Mouse (Mus musculus): Measurements from ENCODE around the gene Ak5. TPM values are rescaled to one million over a fixed set of nuclear protein-coding genes. Genes with fewer than 3 reads are reported as not detected.
A peak's percentile ranks its signal among the peaks of the same experiment; 100 is the strongest.
"Not testable (repeated sequence)": the region's sequence is repeated elsewhere in the genome, so short reads cannot be mapped to it uniquely, and the experiment has no call there.

Ak5 gene
- polyA plus RNA-seq (2015; fragmentation: Nextera tagmentation; extraction: Ambion mirVana), result 22.7 and 24.4 TPM in 2 replicates

GRCm38 (mm10) chr3:152668239-152668638 is at the start of gene Ak5:
Gene Ak5, minus strand, starts transcription at chr3:152668360.
- ATAC-seq (ENCODE audit: low FRiP score), result peak; percentile 64
- no peaks in the 10 kb centered on the region for H3K36me3 ChIP-seq
- H3K9ac ChIP-seq (replicated peaks), result peak within 1 kb of the TSS; percentile 62
- H3K4me3 ChIP-seq (replicated peaks), result peak within 1 kb of the TSS; percentile 63
- H3K4me1 ChIP-seq, result peaks cover 15% of the 10 kb centered on the region
- no peaks in the 10 kb centered on the region for H3K9me3 ChIP-seq (replicated peaks)
- peaks cover 15% of the 10 kb centered on the region; the same call in 1 of the 2 replicates for H3K27me3 ChIP-seq (replicated peaks)
- H3K4me2 ChIP-seq, result peak within 1 kb of the TSS; percentile 98
- WGBS, result 6% methylated on average over 3 of the region's 5 CpGs
- 0 out of 2 replicates have a peak within 1 kb of the TSS, but pooled peaks have one; percentile 30 for H3K27ac ChIP-seq (replicated peaks)

- Histone ChIP-seq H3K4me3 (replicated peaks) (peak within 1 kb of the TSS; percentile 98), H3K9ac (replicated peaks) (peak within 1 kb of the TSS; percentile 90), H3K9me3 (replicated peaks) (no peaks in the 10 kb centered on the region), H3K27ac (replicated peaks) (peak within 1 kb of the TSS; percentile 77), H3K27me3 (replicated peaks) (no peaks in the 10 kb centered on the region), H3K36me3 (no peaks in the 10 kb centered on the region), H3K4me1 (peaks cover 11% of the 10 kb centered on the region), H3K4me2 (peak within 1 kb of the TSS; percentile 76)
- under 1% methylated on average over 48 of the region's 48 CpGs for WGBS
- peak; percentile 92 for ATAC-seq (ENCODE audit: low FRiP score)
Observed at GRCm38 (mm10) chr3:152713991-152714902, 46.1 kb upstream of the Ak5 start, which contains the start of gene Pigk. Gene Pigk, plus strand, starts transcription at chr3:152714100.

DNA sequence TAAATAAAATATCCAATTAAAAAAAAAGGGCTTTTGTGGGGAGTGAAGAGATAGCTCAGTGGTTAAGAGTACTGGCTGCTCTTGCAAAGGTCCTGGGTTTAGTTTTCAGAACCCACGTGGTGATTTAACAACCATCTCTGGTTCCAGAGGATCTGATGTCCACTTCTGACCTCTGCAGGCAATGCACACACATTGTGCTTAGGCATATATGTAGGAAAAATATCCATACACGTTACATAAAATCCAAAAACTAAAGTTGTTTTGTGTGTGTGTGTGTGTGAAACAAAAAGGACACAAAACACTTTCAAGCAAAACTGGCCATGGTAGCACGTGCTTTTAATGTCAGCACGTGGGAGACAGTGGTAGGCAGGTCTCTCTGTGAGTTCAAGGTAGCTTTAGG is 44.8 kb upstream of the Ak5 start:
- ATAC-seq (ENCODE audit: low FRiP score), result no peak

DNA sequence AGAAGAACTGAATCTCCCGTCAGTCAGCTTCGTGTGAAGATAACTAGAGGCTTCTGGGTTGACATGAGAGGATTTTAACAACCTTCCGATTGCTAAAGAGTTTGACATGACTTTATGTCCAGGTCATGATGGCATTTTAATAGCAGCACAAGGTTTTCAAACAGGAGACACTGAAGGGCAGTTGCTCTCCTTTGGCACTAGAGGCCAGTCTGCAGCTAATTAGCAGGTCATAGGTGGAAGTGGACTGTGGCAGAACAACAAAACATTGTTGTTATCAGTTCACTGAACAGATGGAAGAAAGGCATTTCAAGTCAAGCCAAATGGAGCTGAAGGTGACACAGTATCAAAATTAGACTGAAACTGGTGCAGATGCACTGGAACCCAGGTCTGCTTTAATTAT is 41.8 kb upstream of the Ak5 start:
- Histone ChIP-seq H3K9ac (replicated peaks) (no peak overlapping the region), H3K4me1 (peaks cover 6% of the 10 kb centered on the region), H3K9me3 (replicated peaks) (no peaks in the 10 kb centered on the region), H3K4me3 (replicated peaks) (no peak overlapping the region), H3K27me3 (replicated peaks) (no peaks in the 10 kb centered on the region), H3K36me3 (no peaks in the 10 kb centered on the region), H3K4me2 (no peak overlapping the region), H3K27ac (replicated peaks) (no peak overlapping the region)
- WGBS, result 85% methylated on average over 3 of the region's 3 CpGs
- no peak for ATAC-seq (ENCODE audit: low FRiP score)

More for the DNA sequence above, 44.8 kb upstream of the Ak5 start:
- Histone ChIP-seq H3K36me3 (no peaks in the 10 kb centered on the region), H3K9me3 (replicated peaks) (no peaks in the 10 kb centered on the region), H3K4me2 (no peak overlapping the region), H3K4me3 (replicated peaks) (no peak overlapping the region), H3K4me1 (peaks cover 11% of the 10 kb centered on the region), H3K27me3 (replicated peaks) (no peaks in the 10 kb centered on the region), H3K9ac (replicated peaks) (no peak overlapping the region), H3K27ac (replicated peaks) (no peak overlapping the region)
- 79% methylated on average over 4 of the region's 4 CpGs for WGBS

GRCm38 (mm10) chr3:152707321-152707823 is 39.2 kb upstream of the Ak5 start:
- H3K4me3 ChIP-seq (replicated peaks), result no peak overlapping the region
- H3K9ac ChIP-seq (replicated peaks), result no peak overlapping the region
- H3K4me2 ChIP-seq, result no peak overlapping the region
- ATAC-seq (ENCODE audit: low FRiP score), result no peak
- H3K36me3 ChIP-seq, result no peaks in the 10 kb centered on the region
- no peaks in the 10 kb centered on the region for H3K9me3 ChIP-seq (replicated peaks)
- no peaks in the 10 kb centered on the region for H3K27me3 ChIP-seq (replicated peaks)
- WGBS, result 85% methylated on average over 5 of the region's 5 CpGs
- H3K4me1 ChIP-seq, result no peaks in the 10 kb centered on the region
- H3K27ac ChIP-seq (replicated peaks), result no peak overlapping the region

GRCm38 (mm10) chr3:152706901-152707300 is 38.7 kb upstream of the Ak5 start:
- H3K36me3 ChIP-seq, result no peaks in the 10 kb centered on the region
- H3K9ac ChIP-seq (replicated peaks), result no peak overlapping the region
- 81% methylated on average over 2 of the region's 2 CpGs for WGBS
- no peak overlapping the region for H3K4me2 ChIP-seq
- H3K9me3 ChIP-seq (replicated peaks), result no peaks in the 10 kb centered on the region
- no peak overlapping the region for H3K27ac ChIP-seq (replicated peaks)
- ATAC-seq (ENCODE audit: low FRiP score), result no peak
- no peaks in the 10 kb centered on the region for H3K27me3 ChIP-seq (replicated peaks)
- H3K4me1 ChIP-seq, result no peaks in the 10 kb centered on the region
- no peak overlapping the region for H3K4me3 ChIP-seq (replicated peaks)

- Histone ChIP-seq H3K9me3 (replicated peaks) (no peaks in the 10 kb centered on the region), H3K4me2 (no peak overlapping the region), H3K9ac (replicated peaks) (no peak overlapping the region), H3K4me1 (no peaks in the 10 kb centered on the region), H3K36me3 (no peaks in the 10 kb centered on the region), H3K4me3 (replicated peaks) (no peak overlapping the region), H3K27ac (replicated peaks) (no peak overlapping the region), H3K27me3 (replicated peaks) (no peaks in the 10 kb centered on the region)
- no peak for ATAC-seq (ENCODE audit: low FRiP score)
- 69% methylated on average over 5 of the region's 5 CpGs for WGBS
Observed at GRCm38 (mm10) chr3:152705826-152706225, 37.7 kb upstream of the Ak5 start.

- no peak overlapping the region for H3K27ac ChIP-seq (replicated peaks)
- H3K4me3 ChIP-seq (replicated peaks), result peak overlapping the region; percentile 21; the same call in 1 of the 2 replicates
- ATAC-seq (ENCODE audit: low FRiP score), result no peak; the same call in 1 of the 2 replicates
- peak overlapping the region; percentile 35 for H3K4me2 ChIP-seq
- no peaks in the 10 kb centered on the region for H3K9me3 ChIP-seq (replicated peaks)
- no peaks in the 10 kb centered on the region for H3K4me1 ChIP-seq
- H3K9ac ChIP-seq (replicated peaks), result no peak overlapping the region
- 52% methylated on average over 8 of the region's 8 CpGs for whole genome bisulfite sequencing
- no peaks in the 10 kb centered on the region for H3K36me3 ChIP-seq
- no peaks in the 10 kb centered on the region for H3K27me3 ChIP-seq (replicated peaks)
Observed at GRCm38 (mm10) chr3:152702274-152702843, 34.2 kb upstream of the Ak5 start.

- H3K4me1 ChIP-seq; H3K9ac ChIP-seq (replicated peaks); H3K9me3 ChIP-seq (replicated peaks); H3K27ac ChIP-seq (replicated peaks); ATAC-seq (ENCODE audit: low FRiP score); H3K4me2 ChIP-seq; H3K27me3 ChIP-seq (replicated peaks); H3K36me3 ChIP-seq; H3K4me3 ChIP-seq (replicated peaks): not testable (repeated sequence)
- WGBS, result 91% methylated on average over 8 of the region's 8 CpGs
Observed at GRCm38 (mm10) chr3:152701536-152701935, 33.4 kb upstream of the Ak5 start.

GRCm38 (mm10) chr3:152699261-152699660 is 31.1 kb upstream of the Ak5 start:
- no peaks in the 10 kb centered on the region for H3K9me3 ChIP-seq (replicated peaks)
- no peak for ATAC-seq (ENCODE audit: low FRiP score)
- no peaks in the 10 kb centered on the region for H3K4me1 ChIP-seq
- no peaks in the 10 kb centered on the region for H3K27me3 ChIP-seq (replicated peaks)
- H3K27ac ChIP-seq (replicated peaks), result no peak overlapping the region
- WGBS, result 66% methylated on average over 8 of the region's 8 CpGs
- no peak overlapping the region for H3K4me3 ChIP-seq (replicated peaks)
- no peak overlapping the region for H3K9ac ChIP-seq (replicated peaks)
- H3K36me3 ChIP-seq, result no peaks in the 10 kb centered on the region
- H3K4me2 ChIP-seq, result no peak overlapping the region

DNA sequence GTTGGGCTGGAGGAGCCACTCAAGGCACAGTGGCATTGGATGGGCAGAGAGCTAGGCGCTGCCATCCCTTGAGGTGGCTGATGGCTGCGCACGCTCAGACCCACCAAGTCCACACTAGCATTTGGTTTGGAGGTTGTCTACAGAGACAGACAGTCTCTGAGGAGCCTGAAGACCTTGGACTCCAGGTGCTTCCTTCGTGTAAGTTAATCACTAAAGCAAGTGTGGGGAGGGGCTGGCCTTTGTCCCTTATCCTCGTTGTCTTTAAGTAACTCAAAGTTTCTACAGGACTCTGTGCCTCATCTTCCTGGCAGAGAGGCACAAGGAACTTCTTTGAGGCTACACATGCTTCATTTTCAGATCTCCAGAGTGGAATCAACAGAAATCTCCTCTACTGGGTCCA is 29.9 kb upstream of the Ak5 start:
- no peaks in the 10 kb centered on the region for H3K9me3 ChIP-seq (replicated peaks)
- WGBS, result 91% methylated on average over 5 of the region's 5 CpGs

GRCm38 (mm10) chr3:152694950-152695349 is 26.8 kb upstream of the Ak5 start:
- no peak overlapping the region for H3K9ac ChIP-seq (replicated peaks)
- H3K27ac ChIP-seq (replicated peaks), result no peak overlapping the region
- no peaks in the 10 kb centered on the region for H3K36me3 ChIP-seq
- no peaks in the 10 kb centered on the region for H3K4me1 ChIP-seq
- WGBS, result 91% methylated on average over 3 of the region's 3 CpGs
- ATAC-seq (ENCODE audit: low FRiP score), result no peak
- H3K4me3 ChIP-seq (replicated peaks), result no peak overlapping the region
- no peaks in the 10 kb centered on the region for H3K27me3 ChIP-seq (replicated peaks)
- no peak overlapping the region for H3K4me2 ChIP-seq
- no peaks in the 10 kb centered on the region for H3K9me3 ChIP-seq (replicated peaks)

More for the DNA sequence above, 29.9 kb upstream of the Ak5 start:
- Histone ChIP-seq H3K4me1 (no peaks in the 10 kb centered on the region), H3K9ac (replicated peaks) (no peak overlapping the region), H3K4me2 (no peak overlapping the region), H3K4me3 (replicated peaks) (no peak overlapping the region), H3K27me3 (replicated peaks) (no peaks in the 10 kb centered on the region), H3K36me3 (no peaks in the 10 kb centered on the region), H3K27ac (replicated peaks) (no peak overlapping the region)
- no peak for ATAC-seq (ENCODE audit: low FRiP score)

Data from neural tube, embryonic 15.5 days (tissue).